Mouse (Mus musculus) heart, adult 9 months (tissue): Measurements from ENCODE around the gene Fam24a.
A peak's percentile ranks its signal among the peaks of the same experiment; 100 is the strongest.

Experiments
- DNase-seq, 2 experiments: peaks; one replicate each; pipeline ENCODE4 v3.0.0; 2022; ENCODE audit warnings: low spot score in 2 of 2

Gene Fam24a

GRCm38 (mm10) chr7:131333564-131333963 lies at the start of gene Fam24a:
Gene Fam24a (plus strand): TSS chr7:131333864.
- DNase-seq = no peak

- no peak for DNase-seq
Measured at GRCm38 (mm10) chr7:131297151-131297550, 36.5 kb upstream of the Fam24a start.

GRCm38 (mm10) chr7:131303340-131303739 lies 30.3 kb upstream of the Fam24a start:
- DNase-seq = no peak

- no peak for DNase-seq
Measured at GRCm38 (mm10) chr7:131306733-131307132, 26.9 kb upstream of the Fam24a start.

GRCm38 (mm10) chr7:131314493-131314892 lies 19.2 kb upstream of the Fam24a start:
- DNase-seq = no peak

GRCm38 (mm10) chr7:131317587-131317986 lies 16.1 kb upstream of the Fam24a start:
- DNase-seq = no peak

GRCm38 (mm10) chr7:131318340-131318739 lies 15.3 kb upstream of the Fam24a start:
- DNase-seq = no peak

GRCm38 (mm10) chr7:131322192-131322591 lies 11.5 kb upstream of the Fam24a start, which contains the start of gene Cuzd1:
Gene Cuzd1 (minus strand): TSS chr7:131322292.
- DNase-seq = no peak

- no peak for DNase-seq
Measured at GRCm38 (mm10) chr7:131327054-131327453, 6.6 kb upstream of the Fam24a start.

- DNase-seq = no peak
Measured at GRCm38 (mm10) chr7:131329416-131329815, 4.2 kb upstream of the Fam24a start, which contains the start of gene Fam24b. Gene Fam24b (minus strand): TSS chr7:131329516.

GRCm38 (mm10) chr7:131331688-131332087 lies 2.0 kb upstream of the Fam24a start:
- no peak for DNase-seq

GRCm38 (mm10) chr7:131337502-131338068 lies 3.9 kb downstream of the Fam24a start:
- no peak for DNase-seq

GRCm38 (mm10) chr7:131345856-131346541 lies 12.3 kb downstream of the Fam24a start:
- DNase-seq = no peak

- DNase-seq = no peak
Measured at GRCm38 (mm10) chr7:131356105-131356504, 22.4 kb downstream of the Fam24a start.

- no peak for DNase-seq
Measured at GRCm38 (mm10) chr7:131362269-131362614, 28.6 kb downstream of the Fam24a start.

- DNase-seq = peak; percentile 95
Measured at GRCm38 (mm10) chr7:131362615-131363300, 29.1 kb downstream of the Fam24a start, which contains the start of gene 2310057M21Rik. Gene 2310057M21Rik (minus strand): TSS chr7:131362759.

GRCm38 (mm10) chr7:131364131-131364530 lies 30.5 kb downstream of the Fam24a start:
- DNase-seq = no peak

GRCm38 (mm10) chr7:131370648-131371469 lies 37.2 kb downstream of the Fam24a start, which contains the start of gene Pstk:
Gene Pstk (plus strand): TSS chr7:131371141.
- DNase-seq = peak; percentile 91 to 92

- DNase-seq = no peak
Measured at GRCm38 (mm10) chr7:131371470-131371860, 37.8 kb downstream of the Fam24a start.

GRCm38 (mm10) chr7:131371880-131372651 lies 38.4 kb downstream of the Fam24a start:
- no peak for DNase-seq
